Mouse (Mus musculus) heart, embryonic 15.5 days (tissue): ENCODE measurements around the gene Olfr978. TPM values are rescaled to one million over a fixed set of nuclear protein-coding genes. Genes with fewer than 3 reads are reported as not detected.
"Not testable (repeated sequence)": the region's sequence is repeated elsewhere in the genome, so short reads cannot be mapped to it uniquely, and the experiment has no call there.

Experiments used
- ATAC-seq: fragments of 200-750 bp; cut with Nextera tagmentation; replicated peaks from 2 replicates; pipeline ENCODE4 v1.8.0; 2017; ENCODE audit warnings: low read depth, moderate TSS enrichment; ENCODE audit not compliant: insufficient number of reproducible peaks, insufficient read depth, low FRiP score
- H3K27ac ChIP-seq: fragments of 300-500 bp; sonication (generic); 2 replicates; pipeline ENCODE4 v1.5.1; 2015; ENCODE audit warnings: mild to moderate bottlenecking, inconsistent platforms
- H3K27me3 ChIP-seq: fragments of 300-500 bp; sonication (generic); 2 replicates; pipeline ENCODE4 v1.6.1; 2015; ENCODE audit warnings: inconsistent platforms
- H3K36me3 ChIP-seq: fragments of 300-500 bp; sonication (generic); 2 replicates; pipeline ENCODE4 v1.6.1; 2015; ENCODE audit warnings: mild to moderate bottlenecking, inconsistent platforms
- H3K4me1 ChIP-seq: fragments of 300-500 bp; sonication (generic); replicated peaks from 2 replicates; pipeline ENCODE4 v1.6.1; 2015; ENCODE audit warnings: inconsistent platforms
- H3K4me2 ChIP-seq: fragments of 300-500 bp; sonication (generic); 2 replicates; pipeline ENCODE4 v1.6.1; 2015; ENCODE audit warnings: inconsistent platforms, mild to moderate bottlenecking, moderate library complexity
- H3K4me3 ChIP-seq: fragments of 300-500 bp; sonication (generic); 2 replicates; pipeline ENCODE4 v1.5.1; 2015; ENCODE audit warnings: mild to moderate bottlenecking, inconsistent platforms
- H3K9ac ChIP-seq: fragments of 300-500 bp; sonication (generic); 2 replicates; pipeline ENCODE4 v1.6.1; 2015; ENCODE audit warnings: mild to moderate bottlenecking, inconsistent platforms
- H3K9me3 ChIP-seq: fragments of 300-500 bp; sonication (generic); replicated peaks from 2 replicates; pipeline ENCODE4 v1.6.1; 2016; ENCODE audit warnings: inconsistent platforms
- WGBS: fragments of 180-500 bp; shearing (Covaris S2); methylation state at CpG from one replicate; pipeline ENCODE4 v1.1.7; 2015; ENCODE audit warnings: mixed read lengths; 5-methylcytosine and 5-hydroxymethylcytosine counted together
- polyA plus RNA-seq: library from polyadenylated mRNA; unstranded; fragments of >200 nt; fragmentation: Nextera tagmentation; extraction: Ambion mirVana; gene quantifications from 2 replicates; pipeline ENCODE4 v1.2.1, GENCODE M21; 2015

Olfr978 gene
- polyA plus RNA-seq, result not detected in 2 replicates

DNA sequence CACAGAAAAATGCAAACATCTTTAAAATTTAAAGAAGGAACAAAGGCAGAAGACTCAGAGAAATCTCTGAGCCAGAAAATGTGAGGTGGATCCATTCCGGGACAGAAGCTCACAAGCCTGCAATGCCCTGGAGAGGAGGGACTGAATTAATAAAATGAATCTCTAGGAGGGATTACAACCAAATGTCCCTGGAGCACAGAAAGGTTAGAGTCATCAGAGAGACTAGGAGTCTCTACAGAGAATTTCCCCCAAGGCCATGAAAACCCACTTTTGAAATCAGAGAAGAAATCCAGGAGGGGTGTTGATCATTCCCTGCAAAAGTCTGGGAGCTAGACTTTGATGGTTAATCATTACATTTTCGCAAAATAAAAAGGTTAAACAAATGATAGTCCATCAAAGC is at the start of gene Olfr978:
Gene Olfr978, plus strand, starts transcription at position 301 of the 400 bp plus-strand sequence.
- Histone ChIP-seq H3K4me1 (no peaks in the 10 kb centered on the region), H3K4me3 (no peak within 1 kb of the TSS), H3K36me3 (no peaks in the 10 kb centered on the region), H3K4me2 (no peak within 1 kb of the TSS), H3K27me3 (no peaks in the 10 kb centered on the region), H3K9ac (no peak within 1 kb of the TSS), H3K27ac (no peak within 1 kb of the TSS), H3K9me3 (no peaks in the 10 kb centered on the region)
- no peak for ATAC-seq
- WGBS, result 79% methylated on average over 2 of the region's 2 CpGs

DNA sequence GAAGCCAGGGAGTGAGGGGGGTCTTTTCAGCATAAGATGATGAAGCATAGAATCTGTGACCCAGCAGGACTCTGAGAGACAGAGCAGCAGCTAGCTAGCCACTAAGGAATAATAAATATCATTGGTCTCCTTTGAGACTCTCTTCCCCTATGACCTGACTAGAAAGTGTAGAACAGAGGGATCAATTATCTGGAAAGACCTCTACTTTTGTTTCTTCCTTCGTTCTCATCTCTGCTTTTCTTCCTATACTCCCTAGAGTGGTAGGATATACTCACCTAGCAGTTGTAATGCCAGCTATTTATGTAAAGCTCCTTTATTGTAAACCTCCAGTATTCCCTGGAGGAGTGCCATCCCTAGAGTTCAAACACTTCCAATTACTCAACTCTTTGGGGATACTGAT is 40.0 kb upstream of the Olfr978 start, which contains the start of gene Olfr975:
Gene Olfr975, minus strand, starts transcription at position 101 of the 400 bp plus-strand sequence.
- ATAC-seq, result no peak

GRCm38 (mm10) chr9:39961033-39961432 is 30.9 kb upstream of the Olfr978 start, which contains the start of gene Olfr976:
TSS of gene Olfr976 (minus strand) at chr9:39961133.
- 75% methylated on average over 8 of the region's 9 CpGs for WGBS
- not testable (repeated sequence) for H3K4me1 ChIP-seq

More for the DNA sequence above, 40.0 kb upstream of the Olfr978 start, which contains the start of gene Olfr975:
- Histone ChIP-seq H3K36me3 (no peaks in the 10 kb centered on the region), H3K9me3 (no peaks in the 10 kb centered on the region), H3K27me3 (no peaks in the 10 kb centered on the region), H3K4me2 (no peak within 1 kb of the TSS), H3K9ac (no peak within 1 kb of the TSS), H3K27ac (no peak within 1 kb of the TSS), H3K4me3 (no peak within 1 kb of the TSS), H3K4me1 (no peaks in the 10 kb centered on the region)
- 66% methylated on average over 1 of the region's 1 CpGs for WGBS

DNA sequence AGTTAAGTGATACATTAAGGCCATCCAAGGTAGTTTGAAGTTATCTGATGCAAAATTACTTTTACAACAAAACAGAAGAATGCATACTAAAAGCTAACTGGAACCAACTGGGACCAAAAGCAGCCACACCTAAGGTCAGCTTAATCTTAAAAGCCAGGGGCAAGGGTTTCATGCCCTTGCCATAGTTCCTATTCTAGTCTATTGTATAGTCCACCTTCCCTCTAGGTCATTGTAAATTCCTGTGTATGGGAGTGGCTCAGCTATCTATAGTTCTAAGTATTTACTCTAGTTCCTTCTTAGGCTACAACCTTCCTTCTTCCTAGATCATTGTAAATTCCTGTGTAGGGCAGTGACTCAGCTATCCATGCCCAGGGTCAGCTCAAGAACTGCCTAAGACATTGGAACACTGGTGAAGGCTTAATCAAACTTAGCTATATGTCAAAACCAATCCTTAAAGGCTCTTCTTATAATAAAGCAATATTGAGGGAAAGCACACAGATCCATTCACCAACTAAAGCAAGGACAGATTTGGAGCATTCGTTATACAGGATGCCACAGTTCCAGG is 15.2 kb upstream of the Olfr978 start:
- 82% methylated on average over 1 of the region's 1 CpGs for WGBS
- not testable (repeated sequence) for H3K4me3 ChIP-seq, H3K36me3 ChIP-seq, H3K4me2 ChIP-seq, H3K9ac ChIP-seq, ATAC-seq, H3K9me3 ChIP-seq, H3K27me3 ChIP-seq, H3K27ac ChIP-seq, H3K4me1 ChIP-seq

More at GRCm38 (mm10) chr9:39961033-39961432, 30.9 kb upstream of the Olfr978 start, which contains the start of gene Olfr976:
- H3K4me2 ChIP-seq, H3K4me3 ChIP-seq, H3K27ac ChIP-seq, H3K36me3 ChIP-seq, H3K9ac ChIP-seq, H3K9me3 ChIP-seq, H3K27me3 ChIP-seq, ATAC-seq: not testable (repeated sequence)

DNA sequence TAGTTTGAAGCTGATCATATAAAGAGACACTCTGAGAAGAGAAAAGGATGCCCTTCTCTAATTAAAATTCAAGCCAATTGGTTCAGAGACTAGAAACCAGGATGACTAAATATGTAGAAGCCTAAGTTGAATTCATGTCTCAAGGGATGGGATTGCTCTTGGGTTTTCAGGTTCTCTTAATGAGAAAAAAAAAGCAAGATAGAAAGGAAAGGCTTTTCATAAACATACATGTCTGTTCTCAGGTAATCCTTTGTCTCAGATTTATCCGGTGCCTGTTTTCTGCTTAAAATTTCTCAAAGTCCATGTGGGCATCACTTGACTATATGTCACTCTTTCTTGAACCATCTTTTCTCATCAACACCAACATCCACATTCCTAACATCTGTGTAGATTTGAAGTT is 11.5 kb downstream of the Olfr978 start, which contains the start of gene Olfr979:
Gene Olfr979, minus strand, starts transcription at position 101 of the 400 bp plus-strand sequence.
- H3K9me3 ChIP-seq, result no peaks in the 10 kb centered on the region
- no peaks in the 10 kb centered on the region for H3K4me1 ChIP-seq
- no peak within 1 kb of the TSS for H3K4me2 ChIP-seq
- WGBS, result 84% methylated on average over 1 of the region's 1 CpGs
- H3K36me3 ChIP-seq, result no peaks in the 10 kb centered on the region
- no peaks in the 10 kb centered on the region for H3K27me3 ChIP-seq
- no peak within 1 kb of the TSS for H3K27ac ChIP-seq
- H3K4me3 ChIP-seq, result no peak within 1 kb of the TSS
- no peak for ATAC-seq
- no peak within 1 kb of the TSS for H3K9ac ChIP-seq

GRCm38 (mm10) chr9:40009482-40009881 is 17.6 kb downstream of the Olfr978 start, which contains the start of gene Olfr980:
TSS of gene Olfr980 (minus strand) at chr9:40009582.
- 73% methylated on average over 1 of the region's 1 CpGs for WGBS
- Histone ChIP-seq H3K27ac (no peak within 1 kb of the TSS), H3K4me1 (no peaks in the 10 kb centered on the region), H3K9ac (no peak within 1 kb of the TSS), H3K9me3 (no peaks in the 10 kb centered on the region), H3K4me2 (no peak within 1 kb of the TSS), H3K4me3 (no peak within 1 kb of the TSS), H3K36me3 (no peaks in the 10 kb centered on the region), H3K27me3 (no peaks in the 10 kb centered on the region)
- ATAC-seq, result no peak

DNA sequence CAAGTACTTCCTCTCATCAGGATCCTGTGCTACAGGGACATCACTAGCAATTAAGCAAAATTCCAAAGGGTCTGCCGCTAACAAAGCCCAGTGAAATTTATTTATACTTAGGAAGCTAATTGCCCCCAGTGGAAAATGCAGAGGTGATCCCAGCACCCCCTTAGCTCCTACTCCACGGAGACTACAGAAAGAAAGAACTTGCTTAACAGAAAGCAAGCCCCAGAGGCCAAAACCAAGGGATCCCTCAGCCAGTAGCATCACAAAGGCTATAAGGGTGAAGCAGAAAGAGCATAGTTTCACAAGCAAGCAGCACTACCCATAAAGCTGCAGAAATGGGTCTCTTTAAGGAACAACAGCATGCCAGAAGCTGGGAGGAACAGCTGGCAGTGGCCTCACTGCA is 29.3 kb downstream of the Olfr978 start, which contains the start of gene Olfr981:
Gene Olfr981, plus strand, starts transcription at position 301 of the 400 bp plus-strand sequence.
- Histone ChIP-seq H3K36me3 (no peaks in the 10 kb centered on the region), H3K4me2 (no peak within 1 kb of the TSS), H3K4me3 (no peak within 1 kb of the TSS), H3K9me3 (no peaks in the 10 kb centered on the region), H3K27me3 (no peaks in the 10 kb centered on the region), H3K4me1 (no peaks in the 10 kb centered on the region), H3K27ac (no peak within 1 kb of the TSS), H3K9ac (no peak within 1 kb of the TSS)
- WGBS, result 62% methylated on average over 2 of the region's 2 CpGs
- no peak for ATAC-seq

Other genes starting within 250 kb of the Olfr978 start
- gene Olfr967, start 245.9 kb upstream of the Olfr978 start, polyA plus RNA-seq, result not detected in 2 replicates
- not detected in 2 replicates for gene Olfr968, start 208.9 kb upstream of the Olfr978 start, polyA plus RNA-seq
- gene Olfr969, start 201.2 kb upstream of the Olfr978 start, polyA plus RNA-seq, result not detected in 2 replicates
- gene Olfr970, start 183.3 kb upstream of the Olfr978 start, polyA plus RNA-seq, result not detected in 2 replicates
- gene Olfr971, start 155.2 kb upstream of the Olfr978 start, polyA plus RNA-seq, result not detected in 2 replicates
- gene Olfr972, start 125.7 kb upstream of the Olfr978 start, polyA plus RNA-seq, result not detected in 2 replicates
- not detected in 2 replicates for gene Olfr229, start 84.8 kb upstream of the Olfr978 start, polyA plus RNA-seq
- gene Olfr974, start 54.6 kb upstream of the Olfr978 start, polyA plus RNA-seq, result not detected in 2 replicates
- gene Olfr975, start 40.1 kb upstream of the Olfr978 start, polyA plus RNA-seq, result not detected in 2 replicates
- not detected in 2 replicates for gene Olfr976, start 31.0 kb upstream of the Olfr978 start, polyA plus RNA-seq
- not detected in 2 replicates for gene Olfr979, start 11.4 kb downstream of the Olfr978 start, polyA plus RNA-seq
- not detected in 2 replicates for gene Olfr980, start 17.5 kb downstream of the Olfr978 start, polyA plus RNA-seq
- not detected in 2 replicates for gene Olfr981, start 29.4 kb downstream of the Olfr978 start, polyA plus RNA-seq
- gene Olfr982, start 81.7 kb downstream of the Olfr978 start, polyA plus RNA-seq, result not detected in 2 replicates
- not detected in 2 replicates for gene Olfr983, start 101.5 kb downstream of the Olfr978 start, polyA plus RNA-seq
- gene Olfr984, start 122.1 kb downstream of the Olfr978 start, polyA plus RNA-seq, result not detected in 2 replicates
- gene Olfr985, start 138.1 kb downstream of the Olfr978 start, polyA plus RNA-seq, result not detected in 2 replicates
- not detected in 2 replicates for gene Tmem225, start 156.0 kb downstream of the Olfr978 start, polyA plus RNA-seq
- not detected in 2 replicates for gene Olfr986, start 188.8 kb downstream of the Olfr978 start, polyA plus RNA-seq
- gene Zfp202, start 200.2 kb downstream of the Olfr978 start, polyA plus RNA-seq, result 2.8 and 4.1 TPM in 2 replicates